Mouse (Mus musculus) adrenal gland, postnatal 4 days (tissue): ENCODE data around the gene Maco1. TPM values are rescaled to one million over a fixed set of nuclear protein-coding genes. Genes with fewer than 3 reads are reported as not detected.
"Not testable (repeated sequence)": the region's sequence is repeated elsewhere in the genome, so short reads cannot be mapped to it uniquely, and the experiment has no call there.

Source experiments
- DNase-seq, 2 experiments: peaks; one replicate each; pipeline ENCODE4 v3.0.0; 2021 to 2022; ENCODE audit warnings: low spot score in 2 of 2, mixed read lengths in 2 of 2
- total RNA-seq, 2 experiments: library from RNA; stranded (reverse); gene quantifications; 2 replicates each; pipeline ENCODE4 v1.2.3; 2021

The Maco1 gene
- total RNA-seq, 2 experiments from 2014 or later, result 37.8 to 42.8 TPM

- no peak for DNase-seq
Measured at GRCm38 (mm10) chr4:134861884-134862283, 8.7 kb upstream of the Maco1 start.

GRCm38 (mm10) chr4:134858494-134858893 lies 5.3 kb upstream of the Maco1 start:
- no peak for DNase-seq

- DNase-seq, result no peak
Measured at GRCm38 (mm10) chr4:134856501-134856900, 3.4 kb upstream of the Maco1 start.

GRCm38 (mm10) chr4:134856056-134856455 lies 2.9 kb upstream of the Maco1 start:
- no peak for DNase-seq

- DNase-seq, result no peak
Measured at GRCm38 (mm10) chr4:134855371-134855770, 2.2 kb upstream of the Maco1 start.

GRCm38 (mm10) chr4:134853637-134854485 lies 716 bp upstream of the Maco1 start:
- peak; percentile 84 to 87 for DNase-seq

GRCm38 (mm10) chr4:134852438-134853255 lies 498 bp downstream of the Maco1 start:
- peak in 1 of 2 experiments; percentile 26 for DNase-seq

GRCm38 (mm10) chr4:134851876-134852275 lies 1.3 kb downstream of the Maco1 start:
- DNase-seq, result no peak

- DNase-seq, result no peak
Measured at GRCm38 (mm10) chr4:134851236-134851635, 1.9 kb downstream of the Maco1 start.

GRCm38 (mm10) chr4:134850551-134850950 lies 2.6 kb downstream of the Maco1 start:
- no peak for DNase-seq

- no peak for DNase-seq
Measured at GRCm38 (mm10) chr4:134847587-134847986, 5.6 kb downstream of the Maco1 start.

- no peak for DNase-seq
Measured at GRCm38 (mm10) chr4:134843566-134843965, 9.6 kb downstream of the Maco1 start.

- no peak for DNase-seq
Measured at GRCm38 (mm10) chr4:134840231-134840630, 12.9 kb downstream of the Maco1 start.

- not testable (repeated sequence) for DNase-seq
Measured at GRCm38 (mm10) chr4:134838706-134839105, 14.4 kb downstream of the Maco1 start.

GRCm38 (mm10) chr4:134838221-134838620 lies 14.9 kb downstream of the Maco1 start:
- DNase-seq, result no peak

- no peak for DNase-seq
Measured at GRCm38 (mm10) chr4:134835486-134835885, 17.7 kb downstream of the Maco1 start.

GRCm38 (mm10) chr4:134831934-134832333 lies 21.2 kb downstream of the Maco1 start:
- DNase-seq, result no peak

GRCm38 (mm10) chr4:134827806-134828205 lies 25.3 kb downstream of the Maco1 start:
- no peak for DNase-seq

- no peak for DNase-seq
Measured at GRCm38 (mm10) chr4:134826348-134826747, 26.8 kb downstream of the Maco1 start.

- not testable (repeated sequence) for DNase-seq
Measured at GRCm38 (mm10) chr4:134825864-134826263, 27.3 kb downstream of the Maco1 start.

- DNase-seq, result no peak
Measured at GRCm38 (mm10) chr4:134823560-134823959, 29.6 kb downstream of the Maco1 start.

GRCm38 (mm10) chr4:134821061-134821460 lies 32.1 kb downstream of the Maco1 start:
- no peak for DNase-seq
